Mouse (Mus musculus) ES-E14 (cell line): ENCODE results near the gene Aim2.

ENCODE experiments used
- MAFK ChIP-seq: IDR thresholded peaks from 2 replicates; pipeline ENCODE4 v1.6.1; 2014; ENCODE audit warnings: mild to moderate bottlenecking, low read depth, low read length, inconsistent platforms; ENCODE audit not compliant: insufficient read depth
- ZNF384 ChIP-seq: IDR thresholded peaks from 2 replicates; pipeline ENCODE4 v1.6.1; 2012; ENCODE audit warnings: low read depth, low read length, inconsistent platforms

- TF ChIP-seq ZNF384 (no peak), MAFK (no peak)
These were observed 16.8 kb downstream of the Aim2 start, which contains the start of gene Cadm3 for GRCm38 (mm10) chr1:173367356-173368046.
